Mouse (Mus musculus) c-Kit-positive CD71-positive TER-119-positive erythroid progenitor cells, embryonic 14.5 days (primary cell): ENCODE measurements at regions not wholly inside any gene's neighbourhood (a gene's known extent, or its start where the extent isn't known, plus 50 kb on each side); places are given as distances from the start of the nearest gene placed in this dataset.

Experiments used
- DNase-seq: peaks from one replicate; pipeline ENCODE4 v3.0.0-alpha.2; 2013; ENCODE audit warnings: low spot score

- DNase-seq = no peak
Observed at GRCm38 (mm10) chr13:53586771-53587170, 113.9 kb upstream of the Msx2 start.

- no peak for DNase-seq
Observed at GRCm38 (mm10) chr13:53584504-53585130, 111.7 kb upstream of the Msx2 start.

- DNase-seq = no peak
Observed at GRCm38 (mm10) chr13:53553876-53554577, 81.2 kb upstream of the Msx2 start.

- no peak for DNase-seq
Observed at GRCm38 (mm10) chr13:53553192-53553875, 80.5 kb upstream of the Msx2 start.

GRCm38 (mm10) chr13:53548396-53548795 lies 75.5 kb upstream of the Msx2 start:
- DNase-seq = no peak

- DNase-seq = no peak
Observed at GRCm38 (mm10) chr13:53543291-53543690, 70.4 kb upstream of the Msx2 start.

GRCm38 (mm10) chr13:53539797-53540196 lies 66.9 kb upstream of the Msx2 start:
- DNase-seq = no peak

GRCm38 (mm10) chr13:53537937-53538336 lies 65.1 kb upstream of the Msx2 start:
- DNase-seq = no peak

GRCm38 (mm10) chr13:53535781-53536425 lies 63.0 kb upstream of the Msx2 start:
- no peak for DNase-seq

- DNase-seq = no peak
Observed at GRCm38 (mm10) chr13:53533738-53534137, 60.9 kb upstream of the Msx2 start.

- no peak for DNase-seq
Observed at GRCm38 (mm10) chr13:53526880-53527279, 54.0 kb upstream of the Msx2 start.

- no peak for DNase-seq
Observed at GRCm38 (mm10) chr13:53522807-53523206, 49.9 kb upstream of the Msx2 start.
